Mouse (Mus musculus) ES-Bruce4 (cell line): ENCODE measurements around the gene Hist2h4.

ENCODE experiments used
- CTCF ChIP-seq: IDR thresholded peaks from one replicate; pipeline ENCODE4 v1.8.1; 2011; ENCODE audit warnings: low read depth, low read length
- POLR2A ChIP-seq: IDR thresholded peaks from one replicate; pipeline ENCODE4 v1.8.1; 2011; ENCODE audit warnings: low read length; ENCODE audit not compliant: insufficient read depth

DNA sequence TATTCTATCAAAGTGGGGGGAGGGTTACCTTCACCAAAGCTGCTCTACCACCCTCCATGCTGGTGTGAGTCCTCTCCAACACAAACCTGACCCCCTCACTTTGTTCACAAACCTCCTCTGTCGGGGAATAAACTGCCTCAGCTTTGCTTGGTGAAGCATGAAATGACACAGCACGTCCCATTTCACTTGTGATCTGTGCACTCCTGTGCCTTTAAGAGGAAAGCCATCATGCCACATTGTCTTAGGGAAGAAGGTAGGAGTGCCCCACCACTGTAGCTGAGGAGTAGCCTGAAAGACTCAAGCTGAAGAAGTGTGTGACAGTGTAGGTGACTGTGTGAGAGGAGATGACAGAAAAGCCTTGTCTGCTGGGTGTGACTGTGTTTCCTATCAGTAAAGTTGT, 37.7 kb downstream of the Hist2h4 start:
- no peak for TF ChIP-seq CTCF
- no peak for TF ChIP-seq POLR2A
